Mouse (Mus musculus) regulatory T cell (primary cell): ENCODE results near the gene Gzf1.

ENCODE experiments used
- in situ Hi-C: fragments of 300-600 bp; cut with MboI, MseI; formaldehyde crosslinking; loops from one replicate; pipeline ENCODE4 v1.15.1; 2025; ENCODE audit warnings: high pct_unique_total_duplicates

Gzf1 gene

DNA sequence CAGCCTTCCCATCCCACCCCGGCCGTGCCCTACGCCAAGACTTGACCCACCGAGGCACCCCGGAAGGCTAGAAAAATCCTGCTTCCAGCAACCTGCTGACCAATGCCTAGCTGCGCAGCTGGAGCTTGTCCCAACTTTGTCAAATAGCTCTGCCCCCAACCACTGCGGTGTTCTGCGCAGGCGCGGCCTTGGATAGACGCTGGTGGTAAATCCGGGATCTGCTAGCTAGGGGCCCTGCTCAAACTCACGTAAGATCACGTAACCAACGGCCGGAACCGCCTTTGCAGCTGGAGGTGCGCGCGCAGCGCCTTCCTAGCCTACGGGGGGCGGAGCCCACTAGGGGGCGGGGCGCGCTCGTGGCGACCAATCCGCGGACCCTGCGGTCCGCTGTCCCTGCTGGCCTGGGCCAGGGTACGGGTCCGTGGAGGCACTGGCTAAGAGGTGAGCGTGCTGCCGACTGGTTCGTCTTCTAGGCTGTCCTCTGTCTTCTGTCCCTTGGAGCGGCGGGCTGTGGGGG lies at the start of gene Gzf1:
Gene Gzf1, plus strand, starts transcription at position 249 of the 517 bp plus-strand sequence.
- in situ Hi-C loops: no loop called here

DNA sequence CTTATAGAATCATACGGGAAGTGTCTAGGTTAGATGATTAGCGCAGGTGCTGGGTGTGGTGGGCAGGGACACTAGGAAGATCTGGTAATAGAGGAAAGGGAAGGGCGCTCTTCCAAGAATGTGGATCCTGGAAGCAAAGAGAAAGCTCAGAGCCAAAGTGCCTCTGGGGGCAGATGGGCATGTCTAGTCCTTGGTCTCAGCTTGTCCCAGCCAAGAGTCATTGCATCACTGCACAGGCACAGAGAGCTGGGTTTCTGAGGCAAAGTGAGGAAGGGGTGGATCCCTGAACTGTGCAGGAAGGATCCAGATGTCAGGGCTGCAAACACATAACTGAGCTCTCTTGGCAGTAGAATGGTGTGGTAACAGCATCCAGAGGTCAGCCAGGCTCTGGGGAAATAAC lies 49.2 kb upstream of the Gzf1 start:
- in situ Hi-C loops: no loop called here

DNA sequence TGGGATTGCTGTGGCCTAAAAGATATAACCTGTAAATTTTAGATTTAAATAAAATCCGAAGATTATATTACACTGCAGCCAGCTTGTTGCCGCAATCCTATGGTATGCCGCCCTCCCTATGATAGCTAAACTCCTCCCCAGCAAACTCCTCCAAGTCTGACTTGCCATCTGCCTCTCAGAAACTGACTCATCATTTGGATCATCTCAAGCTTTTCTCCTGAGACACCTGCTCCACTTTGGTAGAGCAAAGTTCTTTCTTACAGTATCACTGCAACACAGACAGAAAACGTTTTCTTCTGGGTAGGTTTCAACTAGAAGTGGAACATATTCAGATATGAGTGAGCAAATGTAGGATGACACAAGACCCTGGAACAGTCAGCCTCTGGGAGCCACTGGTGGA lies 46.4 kb upstream of the Gzf1 start:
- in situ Hi-C loops: no loop called here

DNA sequence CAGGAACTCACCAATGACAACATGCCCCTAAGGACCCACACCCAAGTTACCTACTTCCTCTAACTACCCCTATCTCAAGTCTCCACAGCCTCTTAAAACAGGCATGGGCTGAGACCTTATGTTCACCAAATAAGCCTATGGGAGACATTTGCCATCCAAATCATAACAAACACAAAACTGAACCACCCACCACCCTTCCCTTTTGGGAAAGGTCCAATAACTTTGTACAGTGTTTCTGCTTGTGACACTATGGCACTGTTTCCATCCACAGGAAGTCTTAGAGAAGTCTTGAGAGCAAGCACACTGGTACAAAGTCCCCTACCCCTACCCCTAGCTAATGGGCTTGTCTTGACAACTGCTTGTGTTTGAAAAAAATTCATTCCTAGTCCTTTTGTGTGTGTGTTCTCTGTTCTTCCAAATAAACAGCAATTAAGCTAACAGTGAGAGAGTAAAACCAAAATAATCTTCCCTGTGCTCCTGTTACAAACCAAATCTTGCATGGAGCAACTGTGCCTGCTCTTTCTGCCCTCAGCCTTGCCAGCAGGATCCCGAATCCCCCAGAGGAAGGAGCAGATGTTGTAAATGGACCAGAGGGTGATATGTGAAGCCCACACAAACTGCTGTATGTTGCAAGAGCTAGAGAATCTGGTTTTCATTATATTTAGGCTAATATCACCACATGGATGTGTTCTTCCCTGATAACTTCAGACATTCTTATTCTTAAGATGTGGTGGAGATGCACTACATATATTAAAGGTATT lies 38.0 kb upstream of the Gzf1 start:
- in situ Hi-C loops: no loop called here

DNA sequence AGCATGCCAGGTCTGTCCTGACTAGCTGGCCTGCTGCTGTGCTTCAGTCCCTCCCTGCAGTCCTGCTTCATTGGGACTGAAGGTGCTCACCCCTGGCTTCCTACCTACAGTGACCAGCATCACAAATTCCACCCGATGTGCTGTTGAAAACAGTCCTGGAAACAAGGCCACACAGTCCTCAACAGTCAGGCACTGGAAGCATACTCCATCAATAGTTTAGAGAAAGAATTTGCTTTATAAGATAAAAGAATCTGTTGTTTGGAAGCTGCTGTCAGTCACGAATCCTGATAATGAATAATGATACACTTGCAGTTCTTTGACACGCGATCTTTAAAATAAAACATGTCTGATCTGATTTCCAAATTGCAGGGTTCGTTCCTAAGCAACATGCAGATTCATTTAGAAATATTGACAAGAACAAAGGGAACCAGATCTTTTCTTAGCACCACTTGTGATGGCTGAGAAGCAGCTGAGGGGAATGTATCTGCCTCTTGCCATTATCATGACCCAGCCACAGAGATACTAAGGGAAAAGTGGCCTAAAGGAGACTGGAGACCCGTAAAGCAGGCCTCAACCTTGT lies 36.3 kb upstream of the Gzf1 start:
- in situ Hi-C loops: no loop called here

DNA sequence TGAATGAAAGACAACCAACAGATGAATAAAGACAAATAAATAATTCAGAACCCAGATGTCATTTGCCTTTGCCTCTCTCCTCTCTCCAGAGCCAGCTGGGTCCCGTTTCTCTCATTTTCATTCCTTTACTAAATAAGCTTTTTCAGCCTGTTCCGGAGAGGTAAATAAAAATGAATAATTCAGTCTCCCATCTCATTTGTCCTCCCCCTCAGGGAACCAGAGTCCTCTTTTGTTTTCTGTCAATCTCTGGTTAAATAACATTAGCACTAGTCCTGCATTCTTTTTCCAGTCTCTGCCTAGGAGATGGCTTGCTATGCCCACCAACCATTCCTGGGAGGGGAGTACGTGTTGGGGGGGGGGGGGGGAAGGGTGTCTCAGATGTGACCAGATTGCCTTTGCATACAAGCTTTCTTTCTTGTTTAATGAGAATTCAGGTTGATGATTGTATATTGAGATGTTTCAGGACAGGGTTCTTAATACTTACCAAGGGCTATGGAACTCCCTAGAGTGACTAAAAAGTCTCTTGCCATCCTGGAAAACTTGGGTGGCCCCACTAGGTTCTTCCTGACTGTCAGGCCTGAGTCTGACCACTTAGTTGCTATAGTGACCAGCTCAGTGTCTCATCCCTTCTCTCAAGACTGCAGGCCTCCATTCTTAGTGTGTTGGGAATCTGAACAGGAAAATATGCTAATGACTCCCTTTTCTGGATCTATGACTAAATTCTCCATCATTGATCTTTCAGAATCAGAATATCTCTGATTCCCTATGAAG lies 30.1 kb upstream of the Gzf1 start:
- in situ Hi-C loops: no loop called here

DNA sequence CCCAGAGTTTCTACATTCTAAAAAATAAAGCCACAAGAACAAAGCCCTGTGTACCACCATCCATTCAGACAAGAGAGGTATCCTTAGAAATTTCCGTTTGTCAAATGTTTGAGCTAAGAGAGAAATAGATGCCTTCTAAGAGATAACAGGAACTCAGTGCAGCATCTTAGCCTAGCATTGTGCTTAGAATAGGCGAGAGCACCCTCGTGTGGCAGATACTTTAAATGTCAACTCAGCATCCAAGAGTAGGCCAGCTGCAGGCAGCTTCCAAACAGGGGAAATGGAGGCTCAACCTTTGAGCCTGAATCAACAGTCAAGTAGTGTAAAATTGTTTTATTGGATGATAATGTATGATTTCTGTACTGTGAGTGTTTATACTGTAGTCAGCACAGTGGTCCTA lies 25.9 kb upstream of the Gzf1 start:
- in situ Hi-C loops: no loop called here

DNA sequence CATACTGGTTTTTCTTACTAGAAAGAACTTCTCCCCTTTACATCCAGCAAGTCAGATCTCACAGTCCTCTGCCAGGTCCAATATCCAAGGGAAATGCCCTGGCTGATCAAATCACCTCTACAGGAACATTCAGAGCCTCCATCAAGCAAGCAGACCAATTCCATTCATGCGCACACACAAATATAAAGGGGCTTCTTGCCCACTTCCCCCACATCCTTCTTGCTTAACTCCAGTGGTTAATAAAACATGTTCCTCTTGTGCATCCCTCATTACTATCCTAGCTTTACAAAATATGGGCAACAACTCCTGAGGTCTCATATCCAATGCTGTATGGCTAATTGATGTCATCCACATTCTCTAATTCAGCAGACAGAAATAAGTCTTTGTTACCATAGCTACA lies 17.4 kb upstream of the Gzf1 start:
- in situ Hi-C loops: no loop called here

DNA sequence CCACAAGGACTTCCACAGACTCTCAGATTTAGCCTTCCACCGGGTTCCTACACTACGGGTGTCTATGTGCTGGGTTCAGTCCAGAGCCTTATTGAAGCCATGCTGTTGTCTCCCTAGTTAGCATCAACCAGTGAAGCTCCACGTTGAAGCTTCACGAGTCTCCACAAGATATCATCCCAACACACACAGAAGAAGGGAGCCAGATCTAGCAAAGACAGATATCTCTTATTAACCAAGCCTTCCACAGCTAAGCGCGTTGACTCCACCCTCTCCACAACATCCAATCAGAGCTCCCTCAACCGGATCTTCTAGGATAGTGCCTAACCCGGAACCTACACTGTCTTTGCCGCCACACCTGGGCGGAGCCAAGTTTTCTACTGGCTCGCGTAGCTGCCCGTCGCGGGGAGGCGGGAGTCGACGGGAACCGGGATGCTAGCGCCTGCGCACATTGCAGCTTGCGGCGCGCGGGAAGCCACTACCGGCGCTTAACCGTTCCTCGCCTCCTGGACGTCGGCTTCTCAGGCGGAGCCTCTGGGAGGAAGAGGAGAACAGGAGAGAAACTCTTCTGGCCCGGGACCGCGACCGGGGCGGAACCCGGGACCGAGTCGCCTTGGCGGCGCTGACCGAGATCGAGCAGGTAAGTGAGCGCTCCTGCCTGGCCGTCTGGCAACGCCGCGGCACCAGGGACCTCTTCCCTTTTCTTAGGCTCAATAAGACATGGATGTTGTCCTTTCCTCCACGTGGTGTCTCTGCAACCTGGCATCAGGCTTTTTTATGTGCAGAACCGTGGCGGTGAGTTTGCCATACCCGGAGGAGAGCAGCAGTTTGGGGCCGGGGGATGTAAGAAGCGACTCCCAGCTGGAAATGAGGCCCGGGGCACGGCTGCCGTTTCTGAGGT lies 8.4 kb upstream of the Gzf1 start, which contains the start of gene Nxt1:
Gene Nxt1, plus strand, starts transcription at position 403 of the 898 bp plus-strand sequence.
- in situ Hi-C loops: no loop called here

DNA sequence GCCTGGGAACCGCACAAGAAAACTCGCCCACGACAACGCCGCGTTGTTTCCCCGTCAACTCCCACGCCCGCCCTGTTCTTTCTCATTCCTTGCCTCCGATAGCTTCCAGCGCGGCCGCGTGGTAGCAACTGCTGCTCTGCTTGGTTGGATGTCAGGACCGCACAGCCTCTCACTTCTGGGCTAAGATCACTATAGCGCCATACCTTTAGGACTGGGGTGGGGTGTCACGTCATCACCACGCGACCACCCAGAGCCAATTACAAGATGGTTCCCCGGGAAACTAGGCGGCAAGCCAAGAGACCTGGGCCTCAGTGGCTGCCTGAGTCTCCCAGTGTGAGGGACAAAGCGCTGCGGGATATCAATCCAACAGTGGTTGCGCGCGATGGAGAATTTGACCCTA lies 3.0 kb upstream of the Gzf1 start:
- in situ Hi-C loops: no loop called here

DNA sequence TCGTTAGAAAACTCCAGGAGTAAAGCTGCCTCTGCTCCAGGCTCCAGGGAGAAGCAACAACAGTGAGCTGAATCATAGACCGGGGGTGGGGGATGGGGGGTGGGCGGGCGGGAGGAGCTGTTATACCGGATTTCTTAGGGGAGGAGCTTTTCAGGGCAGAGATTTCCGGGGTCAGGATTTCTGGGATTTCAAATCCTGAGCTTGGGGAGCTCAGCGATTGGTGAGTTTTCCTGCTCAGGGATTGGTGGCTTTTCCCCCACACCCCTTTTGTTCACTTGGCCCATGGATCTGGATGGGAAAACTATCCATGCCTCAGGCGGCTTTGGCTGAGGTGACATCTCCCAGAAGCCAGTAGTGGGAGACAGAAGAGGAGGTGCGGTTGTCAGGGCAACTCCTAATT lies 1.5 kb upstream of the Gzf1 start:
- in situ Hi-C loops: no loop called here

DNA sequence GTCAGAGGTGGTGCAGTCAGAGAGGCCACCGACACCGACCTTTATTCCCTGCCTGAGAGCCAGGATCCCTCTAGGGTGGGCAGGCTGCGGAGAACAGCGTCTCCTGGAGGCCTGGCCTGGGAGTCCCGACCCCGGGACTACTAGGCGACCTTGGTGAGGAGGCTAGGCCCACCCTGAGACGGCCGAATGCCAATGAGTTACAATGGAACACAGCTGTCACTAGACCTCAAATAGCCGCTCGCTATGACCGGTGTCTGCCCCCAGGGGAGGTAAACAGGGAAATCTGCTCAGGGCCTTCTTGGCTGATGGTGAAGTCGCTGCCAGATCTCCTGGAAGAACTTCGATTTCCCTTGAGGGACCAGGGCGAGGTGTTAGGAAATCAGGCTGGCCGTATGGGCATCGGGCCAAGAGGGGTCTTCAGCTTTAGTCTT lies 653 bp downstream of the Gzf1 start:
- in situ Hi-C loops: no loop called here

DNA sequence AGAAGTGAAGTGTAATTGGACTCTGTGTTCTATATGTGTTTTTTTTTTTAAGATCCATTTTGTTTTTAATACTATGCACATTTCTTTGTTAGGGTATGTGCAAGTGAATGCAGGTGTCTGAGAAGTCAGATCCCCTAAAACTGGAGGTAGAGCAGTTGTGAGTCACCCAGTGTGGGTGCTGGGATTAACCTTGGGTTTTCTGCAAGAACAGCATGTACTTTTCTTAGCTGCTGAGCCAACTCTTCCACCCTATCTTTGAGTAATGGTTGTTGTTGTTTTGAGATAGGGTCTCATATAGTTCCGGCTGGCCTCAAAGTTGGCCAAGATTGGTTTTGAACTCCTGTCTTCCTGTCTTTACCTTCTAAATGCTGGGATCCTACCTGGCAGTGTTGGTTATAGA lies 2.2 kb downstream of the Gzf1 start:
- in situ Hi-C loops: no loop called here

DNA sequence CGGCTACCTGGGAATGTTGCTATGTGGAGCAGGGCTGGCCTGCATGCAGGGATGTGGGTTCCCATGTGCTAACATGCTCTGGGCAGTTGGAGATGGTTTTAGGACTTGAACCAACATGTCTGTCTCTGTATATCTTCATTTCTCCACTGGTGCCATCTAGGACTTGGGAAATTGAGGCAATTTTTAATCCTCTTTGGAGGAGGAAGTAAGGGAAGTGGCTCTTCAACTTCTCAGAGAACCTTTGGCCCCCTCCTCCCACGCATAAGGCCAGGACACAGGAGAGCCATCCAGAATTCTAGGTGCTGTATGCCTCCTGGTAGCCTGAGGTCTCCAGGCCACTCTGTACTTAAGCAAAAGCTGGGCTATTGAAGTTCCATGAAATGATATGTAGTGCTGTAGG lies 4.1 kb downstream of the Gzf1 start:
- in situ Hi-C loops: no loop called here

DNA sequence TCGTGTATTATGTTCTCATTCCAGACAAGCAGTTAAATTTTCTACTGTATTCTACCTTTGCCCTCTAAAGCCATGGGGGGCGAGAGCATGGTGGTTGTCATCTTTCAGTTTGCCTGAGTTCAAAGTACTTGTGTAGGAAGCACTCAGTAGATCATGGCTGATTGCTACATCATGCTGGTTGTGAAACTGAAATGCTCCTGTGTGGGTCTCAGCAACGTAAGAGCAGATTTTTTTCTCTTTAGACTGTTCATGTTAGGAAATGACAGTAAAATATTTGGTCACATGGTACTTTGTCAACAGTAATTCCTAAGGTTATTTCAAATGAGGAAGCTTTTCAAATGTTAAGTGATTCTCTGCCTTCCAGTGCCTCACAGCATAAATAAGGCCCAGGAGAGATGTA lies 4.9 kb downstream of the Gzf1 start:
- in situ Hi-C loops: no loop called here

DNA sequence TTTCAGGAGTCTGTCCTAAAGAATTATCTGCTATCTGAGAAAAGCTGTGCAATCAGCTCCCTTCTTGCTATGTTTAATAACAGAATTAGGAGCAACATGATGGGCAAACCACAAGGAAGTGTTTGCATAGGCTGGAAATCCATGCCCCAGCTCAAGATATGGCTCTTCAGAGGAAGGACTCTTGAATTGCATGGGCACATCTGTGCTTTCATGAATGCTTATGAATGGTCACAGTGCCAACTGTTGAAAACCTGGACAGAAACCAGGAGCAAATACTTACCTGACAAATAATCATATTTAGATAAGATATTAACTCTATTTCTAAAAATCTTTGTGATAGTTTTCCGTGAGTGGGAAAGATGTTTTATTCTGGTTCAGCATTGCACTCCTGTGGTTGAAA lies 6.0 kb downstream of the Gzf1 start:
- in situ Hi-C loops: no loop called here

DNA sequence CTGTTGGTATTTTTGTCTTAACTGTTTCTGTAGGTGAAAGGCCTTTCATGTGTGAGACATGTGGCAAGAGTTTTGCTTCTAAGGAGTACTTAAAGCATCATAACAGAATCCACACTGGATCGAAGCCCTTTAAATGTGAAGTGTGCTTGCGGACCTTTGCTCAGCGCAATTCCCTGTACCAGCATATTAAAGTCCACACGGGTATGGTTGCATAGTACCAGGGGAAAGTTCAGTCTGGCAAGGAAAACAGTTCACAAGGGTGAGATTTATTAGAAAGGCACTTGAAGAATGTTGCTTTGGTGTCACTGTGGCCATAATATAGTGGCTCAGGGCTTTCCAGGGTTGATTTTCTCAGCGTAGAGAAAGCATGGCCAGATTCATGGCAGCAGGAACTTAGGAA lies 7.1 kb downstream of the Gzf1 start:
- in situ Hi-C loops: no loop called here

DNA sequence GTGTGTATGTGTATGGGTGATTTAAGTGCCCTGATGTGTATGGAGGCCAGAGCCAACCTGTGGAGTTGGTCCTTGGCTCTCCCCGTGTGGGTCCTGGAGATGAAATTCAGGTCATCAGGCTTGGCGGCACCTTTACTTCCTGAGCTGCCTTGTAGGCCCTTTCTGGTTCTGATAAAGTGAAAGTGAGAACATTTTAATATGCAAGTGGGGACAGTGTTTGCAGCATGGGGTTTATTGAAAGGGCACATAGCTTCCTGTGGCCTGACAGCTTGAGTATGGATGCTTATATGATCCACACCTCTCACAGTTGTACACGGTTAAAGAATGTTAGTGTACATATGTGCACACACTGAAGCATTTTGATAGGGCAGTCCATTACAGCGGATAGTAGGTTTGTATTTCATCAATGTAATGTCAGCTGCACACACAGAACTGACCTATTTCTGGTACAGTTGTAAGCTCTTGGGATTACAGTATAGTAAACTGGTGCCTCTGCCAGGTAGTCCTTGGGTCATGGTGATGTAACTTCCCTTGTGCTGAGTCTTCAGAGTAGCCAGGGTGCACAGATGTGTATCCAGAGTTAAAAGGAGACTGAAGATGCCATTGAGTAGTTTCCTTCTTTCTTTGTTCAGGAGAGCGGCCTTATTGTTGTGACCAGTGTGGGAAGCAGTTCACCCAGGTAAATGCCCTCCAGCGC lies 8.8 kb downstream of the Gzf1 start:
- in situ Hi-C loops: no loop called here

DNA sequence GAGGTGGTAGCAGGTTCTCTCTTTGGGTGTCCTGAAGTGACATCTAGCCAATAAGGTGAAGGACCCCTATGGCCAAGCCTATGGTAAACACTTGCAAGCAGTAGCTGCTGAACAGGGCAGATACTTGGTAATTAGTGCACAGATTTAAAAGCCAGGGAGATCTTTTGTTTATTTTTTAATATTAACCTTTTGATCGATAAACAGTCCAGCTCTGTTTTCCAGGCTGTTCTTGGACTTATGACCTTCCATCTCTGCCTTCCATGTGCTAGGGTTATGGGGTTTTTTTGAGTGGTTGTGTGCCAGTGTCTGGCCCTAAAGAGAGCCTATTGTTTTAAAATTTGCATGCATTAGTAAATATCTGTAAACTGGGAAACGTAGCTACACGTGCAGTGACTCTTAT lies 9.5 kb downstream of the Gzf1 start:
- in situ Hi-C loops: no loop called here

DNA sequence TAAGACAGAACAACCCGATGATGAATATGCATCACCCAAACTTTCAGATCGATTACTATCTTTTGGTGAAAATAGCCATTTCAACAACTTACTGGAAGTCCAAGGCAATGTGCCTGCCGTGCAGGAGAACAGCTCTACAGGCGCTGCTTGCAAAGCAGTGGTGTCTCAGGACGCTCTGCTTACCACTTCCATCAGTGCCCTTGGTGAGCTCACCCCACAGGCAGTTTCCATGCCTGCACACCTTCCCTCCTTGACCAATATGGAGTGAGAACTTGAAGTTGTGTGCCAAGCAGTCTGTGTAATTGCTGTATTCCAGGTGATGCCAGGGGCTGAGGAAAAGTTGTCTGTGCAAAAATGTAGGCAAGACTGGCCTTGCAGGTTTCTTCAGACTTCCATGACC lies 10.0 kb downstream of the Gzf1 start:
- in situ Hi-C loops: no loop called here

DNA sequence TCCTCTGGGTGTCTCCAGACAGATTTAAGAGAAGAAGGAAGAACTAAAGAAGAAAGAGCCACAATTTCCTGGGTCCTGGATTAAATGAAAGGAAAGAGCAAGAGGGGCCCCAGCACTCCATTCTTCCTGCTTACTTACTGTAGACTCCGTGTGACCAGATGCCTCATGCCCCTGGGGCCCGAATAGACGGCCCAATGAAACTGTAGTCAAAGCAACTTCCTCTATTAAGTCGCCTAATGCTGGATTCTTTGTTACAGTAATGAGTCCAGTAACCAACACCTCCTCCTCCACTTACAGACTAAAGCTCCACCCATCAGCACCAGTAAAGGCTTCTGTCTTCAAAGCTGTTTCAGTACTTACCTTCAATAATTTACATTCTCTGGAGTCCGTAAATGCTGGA lies 17.7 kb downstream of the Gzf1 start:
- in situ Hi-C loops: no loop called here
